Mouse (Mus musculus): ENCODE results near the gene Prpf31.

DNA sequence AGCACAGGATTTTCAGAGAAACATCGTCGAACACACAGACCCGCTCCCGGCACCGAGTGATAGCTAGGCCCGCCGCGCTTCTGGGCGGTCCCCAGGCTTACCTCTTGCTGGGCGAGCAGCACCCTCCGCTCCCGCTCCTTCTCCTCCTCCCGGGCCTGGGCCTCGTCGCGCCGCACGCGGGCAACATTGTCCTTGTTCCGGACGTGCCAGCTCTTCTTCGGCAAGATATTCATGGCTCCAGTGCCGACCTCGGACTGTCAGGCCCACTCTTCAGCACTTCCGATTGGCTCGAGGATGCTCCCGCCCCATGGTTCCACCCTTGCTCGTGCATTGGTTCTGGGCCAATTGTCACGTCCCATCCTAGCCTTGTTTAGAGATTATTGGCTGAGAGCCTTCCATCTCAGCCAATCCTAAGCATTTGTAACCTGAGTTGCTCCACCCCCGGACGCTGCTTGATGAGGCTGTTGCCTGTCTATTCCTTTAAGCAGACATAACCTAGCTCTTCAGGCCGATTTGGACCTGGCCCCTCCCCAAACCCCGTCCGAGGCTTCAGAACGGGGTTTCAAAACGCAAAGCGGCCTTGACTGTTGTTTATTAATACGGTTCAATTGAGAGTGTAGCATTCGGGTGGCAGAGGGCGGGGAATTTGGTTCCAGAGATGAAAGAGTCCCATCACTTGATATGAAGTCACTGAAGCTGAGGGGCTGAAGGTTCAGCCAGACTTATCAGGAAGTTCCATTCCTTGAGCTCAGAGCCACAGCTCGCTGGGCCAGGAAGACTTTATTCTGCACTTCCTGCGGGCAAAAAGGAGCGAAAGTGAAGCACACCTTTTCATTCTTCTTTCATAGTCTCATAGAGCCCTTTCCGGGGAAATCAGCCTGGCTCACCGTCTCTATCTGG lies 35.7 kb downstream of the Prpf31 start, which contains the start of gene Leng1:
- TF ChIP-seq CTCF (IDR thresholded peaks at IDR 0.05; ENCODE audit: low read depth) (no peak), EP300 (IDR thresholded peaks at IDR 0.05; ENCODE audit: low read depth) (no peak)
